Mouse (Mus musculus): ENCODE data around the gene Faah. TPM values are rescaled to one million over a fixed set of nuclear protein-coding genes. Genes with fewer than 3 reads are reported as not detected.

Gene Faah
- polyA plus RNA-seq, 1 experiment, result 31.3 TPM

DNA sequence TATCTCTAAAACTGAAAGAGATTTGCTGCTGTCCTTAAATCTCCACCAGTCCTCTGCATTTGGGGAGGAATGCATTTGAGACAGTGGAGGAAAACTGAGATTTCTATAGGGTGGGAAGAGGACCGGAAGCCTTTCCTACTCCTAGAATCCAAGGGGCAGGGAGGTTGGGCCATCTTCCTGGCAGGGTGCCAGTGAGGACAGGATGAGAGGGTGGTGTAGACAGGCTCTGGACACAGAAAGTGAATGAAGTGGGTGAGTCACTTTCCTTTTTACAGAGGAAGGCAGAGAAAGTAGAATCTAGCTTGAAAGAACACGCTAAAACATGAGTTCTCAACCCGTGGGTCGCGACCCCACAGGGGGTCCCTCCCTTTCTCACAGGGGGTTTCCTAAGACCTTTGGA is 53.3 kb downstream of the Faah start:
- peaks cover 16% of the 10 kb centered on the region for H3K27me3 ChIP-seq (ENCODE audit: control insufficient read depth, insufficient read depth, low read length)
- H3K27ac ChIP-seq (ENCODE audit: insufficient read depth, low read length), result no peak overlapping the region
- TF ChIP-seq CTCF (IDR thresholded peaks at IDR 0.05; ENCODE audit: extremely low read depth, insufficient read depth, insufficient read length, insufficient replicate concordance) (no peak), POLR2A (IDR thresholded peaks at IDR 0.05; ENCODE audit: low read depth, low read length) (no peak)
- H3K4me1 ChIP-seq (ENCODE audit: control insufficient read depth, insufficient read depth, insufficient read length), result peaks cover 6% of the 10 kb centered on the region
- 16% methylated on average over 5 of the region's 5 CpGs for WGBS
- DNase-seq (ENCODE audit: low read depth in 1 of 2, low spot score in 2 of 2), result no peak
- H3K4me3 ChIP-seq (ENCODE audit: extremely low read depth, insufficient read depth, insufficient read length), result no peak overlapping the region
- H3K36me3 ChIP-seq (ENCODE audit: control insufficient read depth, insufficient read depth, low read length), result no peaks in the 10 kb centered on the region

DNA sequence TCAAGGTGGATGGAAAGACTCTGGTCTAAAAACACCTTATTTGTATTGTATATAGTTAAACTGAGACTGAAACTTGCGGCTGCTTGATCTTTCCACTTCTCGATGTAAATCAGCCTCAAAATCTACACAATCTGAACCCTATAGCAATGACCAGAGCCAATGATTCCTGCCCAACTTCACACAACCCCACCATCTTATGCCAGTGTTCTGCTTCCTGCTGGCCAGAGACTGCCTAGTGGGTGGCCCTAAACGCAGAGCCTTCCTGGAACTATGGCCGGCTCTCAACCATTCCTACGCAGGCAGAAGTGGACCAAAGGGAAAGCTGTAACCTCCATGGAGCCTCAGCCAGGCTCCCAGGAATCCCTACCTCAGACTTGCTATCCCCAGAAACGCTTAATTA is 54.0 kb downstream of the Faah start:
- peaks cover 6% of the 10 kb centered on the region for H3K4me1 ChIP-seq (ENCODE audit: control insufficient read depth, insufficient read depth, insufficient read length)
- TF ChIP-seq POLR2A (IDR thresholded peaks at IDR 0.05; ENCODE audit: low read depth, low read length) (no peak), CTCF (IDR thresholded peaks at IDR 0.05; ENCODE audit: extremely low read depth, insufficient read depth, insufficient read length, insufficient replicate concordance) (no peak)
- H3K36me3 ChIP-seq (ENCODE audit: control insufficient read depth, insufficient read depth, low read length), result no peaks in the 10 kb centered on the region
- no peak overlapping the region for H3K4me3 ChIP-seq (ENCODE audit: extremely low read depth, insufficient read depth, insufficient read length)
- DNase-seq (ENCODE audit: low read depth in 1 of 2, low spot score in 2 of 2), result no peak
- H3K27ac ChIP-seq (ENCODE audit: insufficient read depth, low read length), result no peak overlapping the region
- WGBS, result 35% methylated on average over 6 of the region's 6 CpGs
- peaks cover 16% of the 10 kb centered on the region for H3K27me3 ChIP-seq (ENCODE audit: control insufficient read depth, insufficient read depth, low read length)

DNA sequence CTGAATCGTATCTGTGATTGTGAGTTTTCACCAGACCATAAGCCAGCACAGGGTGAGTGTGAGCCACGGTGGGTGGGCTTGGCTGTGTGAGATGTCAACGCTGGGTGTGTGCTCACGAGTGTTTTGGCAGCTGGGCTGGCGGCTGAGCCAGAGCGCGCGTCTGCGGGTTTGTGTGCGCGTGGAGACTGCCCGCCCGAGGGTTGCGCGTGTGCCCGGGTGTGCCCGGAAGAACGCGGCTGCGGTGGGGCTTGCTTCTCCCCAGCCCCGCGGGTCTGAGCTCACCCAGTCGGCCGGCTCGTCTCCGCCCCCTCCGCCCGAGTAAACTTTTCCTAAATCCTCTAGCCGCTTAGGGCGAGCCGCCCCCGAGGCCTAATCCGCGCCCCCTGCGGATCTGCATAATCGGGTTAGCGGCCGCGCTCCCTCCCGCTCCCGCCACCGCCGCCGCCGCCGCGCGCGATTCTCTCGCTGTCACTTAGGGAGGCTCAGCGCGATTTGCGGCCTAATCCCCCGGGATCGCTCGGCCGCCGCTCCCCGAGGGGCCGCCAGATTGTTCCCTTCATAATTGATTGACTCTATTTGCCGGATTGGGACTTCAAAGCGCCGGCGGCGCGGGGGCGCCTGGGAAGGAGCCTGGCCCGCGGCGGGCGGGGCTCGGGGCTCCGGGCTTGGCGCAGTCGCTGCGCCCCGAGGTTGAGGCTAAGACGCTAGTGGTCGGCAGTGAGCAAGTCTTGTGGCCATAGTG is 54.9 kb downstream of the Faah start:
- Histone ChIP-seq H3K4me3 (ENCODE audit: extremely low read depth, insufficient read depth, insufficient read length) (peak overlapping the region; percentile 52; the same call in 1 of the 2 replicates), H3K4me1 (ENCODE audit: control insufficient read depth, insufficient read depth, insufficient read length) (peaks cover 6% of the 10 kb centered on the region), H3K27ac (ENCODE audit: insufficient read depth, low read length) (no peak overlapping the region), H3K36me3 (ENCODE audit: control insufficient read depth, insufficient read depth, low read length) (no peaks in the 10 kb centered on the region), H3K27me3 (ENCODE audit: control insufficient read depth, insufficient read depth, low read length) (peaks cover 16% of the 10 kb centered on the region)
- DNase-seq (ENCODE audit: low read depth in 1 of 2, low spot score in 2 of 2), result no peak
- 1% methylated on average over 79 of the region's 79 CpGs for WGBS
- TF ChIP-seq POLR2A (IDR thresholded peaks at IDR 0.05; ENCODE audit: low read depth, low read length) (no peak), CTCF (IDR thresholded peaks at IDR 0.05; ENCODE audit: extremely low read depth, insufficient read depth, insufficient read length, insufficient replicate concordance) (no peak)

DNA sequence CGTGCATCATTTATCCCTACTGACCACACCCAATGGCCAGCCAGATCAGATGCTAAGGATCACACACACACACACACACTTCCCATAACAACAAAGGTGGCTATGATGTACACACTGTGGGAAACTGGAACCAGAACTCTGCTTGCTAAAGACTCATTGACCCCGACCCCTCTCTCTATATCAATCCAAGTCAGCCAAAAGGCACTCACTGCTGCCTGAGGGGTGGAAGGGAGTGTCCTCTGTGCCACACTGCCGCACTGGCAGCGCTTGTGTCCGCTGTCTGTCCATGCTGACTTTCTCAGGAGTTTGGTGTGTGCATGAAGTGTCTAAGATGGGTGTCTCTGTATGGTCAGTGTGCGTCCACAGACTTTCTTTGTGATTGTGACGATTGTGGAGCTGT is 55.7 kb downstream of the Faah start:
- Histone ChIP-seq H3K4me3 (ENCODE audit: extremely low read depth, insufficient read depth, insufficient read length) (no peak overlapping the region), H3K27me3 (ENCODE audit: control insufficient read depth, insufficient read depth, low read length) (peaks cover 16% of the 10 kb centered on the region)
- WGBS, result 28% methylated on average over 7 of the region's 7 CpGs

DNA sequence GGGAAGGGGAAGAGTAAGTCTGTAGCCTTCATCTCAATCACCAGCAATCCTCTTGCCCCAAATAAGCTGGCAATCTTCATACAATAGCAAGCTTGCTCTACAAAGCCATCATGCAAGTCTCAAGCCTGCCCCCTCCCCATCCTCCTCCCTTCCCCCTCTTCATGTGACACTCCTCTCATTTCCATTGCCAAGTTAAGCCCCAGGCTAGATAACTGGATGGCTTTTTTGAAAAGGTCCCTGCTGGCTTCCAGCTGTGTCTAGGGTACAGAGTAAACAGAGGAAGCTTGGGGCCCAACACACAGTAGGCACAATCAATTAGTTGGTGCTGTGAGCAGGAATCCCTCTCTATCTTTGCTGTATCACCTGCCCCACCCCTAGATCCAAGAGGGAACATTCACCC is 58.2 kb downstream of the Faah start:
- Histone ChIP-seq H3K36me3 (ENCODE audit: control insufficient read depth, insufficient read depth, low read length) (no peaks in the 10 kb centered on the region), H3K27ac (ENCODE audit: insufficient read depth, low read length) (no peak overlapping the region), H3K4me1 (ENCODE audit: control insufficient read depth, insufficient read depth, insufficient read length) (peaks cover 6% of the 10 kb centered on the region), H3K27me3 (ENCODE audit: control insufficient read depth, insufficient read depth, low read length) (peaks cover 15% of the 10 kb centered on the region), H3K4me3 (ENCODE audit: extremely low read depth, insufficient read depth, insufficient read length) (no peak overlapping the region)
- no peak for TF ChIP-seq CTCF (IDR thresholded peaks at IDR 0.05; ENCODE audit: extremely low read depth, insufficient read depth, insufficient read length, insufficient replicate concordance)
- no peak for TF ChIP-seq POLR2A (IDR thresholded peaks at IDR 0.05; ENCODE audit: low read depth, low read length)
- DNase-seq (ENCODE audit: low read depth in 1 of 2, low spot score in 2 of 2), result no peak

More for the DNA sequence above, 55.7 kb downstream of the Faah start:
- H3K27ac ChIP-seq (ENCODE audit: insufficient read depth, low read length), result no peak overlapping the region
- DNase-seq (ENCODE audit: low read depth in 1 of 2, low spot score in 2 of 2), result no peak
- TF ChIP-seq CTCF (IDR thresholded peaks at IDR 0.05; ENCODE audit: extremely low read depth, insufficient read depth, insufficient read length, insufficient replicate concordance) (no peak), POLR2A (IDR thresholded peaks at IDR 0.05; ENCODE audit: low read depth, low read length) (no peak)
- peaks cover 6% of the 10 kb centered on the region for H3K4me1 ChIP-seq (ENCODE audit: control insufficient read depth, insufficient read depth, insufficient read length)
- H3K36me3 ChIP-seq (ENCODE audit: control insufficient read depth, insufficient read depth, low read length), result no peaks in the 10 kb centered on the region

DNA sequence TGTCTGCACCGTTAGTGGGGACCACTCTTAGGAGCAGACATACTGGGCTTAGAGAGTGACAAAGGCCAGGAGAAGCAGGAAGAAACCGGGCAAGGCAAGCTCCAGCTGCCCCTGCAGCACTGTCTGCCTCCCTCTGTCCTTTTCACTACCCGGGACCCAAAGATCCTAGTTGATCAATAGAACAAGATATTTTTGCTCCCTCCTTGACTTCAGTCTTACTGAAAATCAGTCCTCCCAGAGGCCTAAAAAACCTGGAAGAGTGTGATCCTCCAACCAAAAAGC is 62.3 kb downstream of the Faah start:
- DNase-seq (ENCODE audit: low read depth in 1 of 2, low spot score in 2 of 2), result no peak
- WGBS, result 20% methylated on average over 3 of the region's 3 CpGs
- Histone ChIP-seq H3K27me3 (ENCODE audit: control insufficient read depth, insufficient read depth, low read length) (peaks cover 3% of the 10 kb centered on the region; the same call in 1 of the 2 replicates), H3K36me3 (ENCODE audit: control insufficient read depth, insufficient read depth, low read length) (no peaks in the 10 kb centered on the region), H3K4me1 (ENCODE audit: control insufficient read depth, insufficient read depth, insufficient read length) (no peaks in the 10 kb centered on the region), H3K4me3 (ENCODE audit: extremely low read depth, insufficient read depth, insufficient read length) (no peak overlapping the region), H3K27ac (ENCODE audit: insufficient read depth, low read length) (no peak overlapping the region)
- TF ChIP-seq CTCF (IDR thresholded peaks at IDR 0.05; ENCODE audit: extremely low read depth, insufficient read depth, insufficient read length, insufficient replicate concordance), result no peak
- TF ChIP-seq POLR2A (IDR thresholded peaks at IDR 0.05; ENCODE audit: low read depth, low read length), result no peak

DNA sequence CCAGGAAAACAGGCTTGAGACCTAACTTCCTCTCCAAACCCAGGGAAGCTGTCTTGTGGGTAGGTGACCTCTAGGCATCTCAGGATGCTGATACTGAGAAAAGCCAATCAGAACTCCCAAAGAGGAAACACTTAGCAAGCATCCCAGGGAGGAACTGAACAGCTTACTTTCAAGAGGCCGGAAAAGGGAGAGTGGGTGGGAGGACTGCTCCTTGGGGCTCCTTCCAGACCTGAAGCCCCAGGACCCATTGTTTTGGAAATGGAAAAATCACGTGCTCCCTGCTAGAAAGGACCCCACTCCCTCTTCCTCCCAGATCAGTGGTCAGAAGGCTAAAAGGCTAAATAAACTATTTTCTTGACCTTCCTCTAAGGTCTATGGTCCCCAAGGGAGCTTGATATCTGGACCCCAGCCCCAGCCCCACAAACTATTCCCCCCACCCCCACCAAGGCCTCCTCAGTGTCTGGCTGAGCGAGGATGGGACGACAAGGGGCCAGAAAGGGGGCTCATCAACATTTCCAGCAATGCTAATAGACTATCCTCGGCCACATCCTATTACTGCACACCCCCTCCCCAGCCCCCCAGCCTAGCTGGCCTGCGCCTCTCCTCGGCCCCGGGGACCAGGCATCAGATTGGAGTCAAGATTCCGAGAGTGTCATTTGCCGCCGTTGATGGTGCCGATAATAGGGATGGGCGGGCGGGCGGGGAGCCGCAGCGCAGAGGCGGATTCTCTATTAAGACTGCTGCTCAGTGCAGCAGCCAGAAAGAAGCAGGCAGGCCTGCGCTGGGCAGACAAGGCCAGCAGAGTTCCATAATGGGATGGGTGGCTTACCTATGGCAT is 62.9 kb downstream of the Faah start:
- TF ChIP-seq POLR2A (IDR thresholded peaks at IDR 0.05; ENCODE audit: low read depth, low read length) (no peak), CTCF (IDR thresholded peaks at IDR 0.05; ENCODE audit: extremely low read depth, insufficient read depth, insufficient read length, insufficient replicate concordance) (no peak)
- no peaks in the 10 kb centered on the region for H3K4me1 ChIP-seq (ENCODE audit: control insufficient read depth, insufficient read depth, insufficient read length)
- no peak overlapping the region for H3K4me3 ChIP-seq (ENCODE audit: extremely low read depth, insufficient read depth, insufficient read length)
- H3K27me3 ChIP-seq (ENCODE audit: control insufficient read depth, insufficient read depth, low read length), result peaks cover 3% of the 10 kb centered on the region; the same call in 1 of the 2 replicates
- no peak overlapping the region for H3K27ac ChIP-seq (ENCODE audit: insufficient read depth, low read length)
- no peak for DNase-seq (ENCODE audit: low read depth in 1 of 2, low spot score in 2 of 2)
- H3K36me3 ChIP-seq (ENCODE audit: control insufficient read depth, insufficient read depth, low read length), result no peaks in the 10 kb centered on the region
- 17% methylated on average over 19 of the region's 19 CpGs for WGBS

Measured in spleen, adult 2 months (tissue).